Mouse (Mus musculus): ENCODE measurements at regions not wholly inside any gene's neighbourhood (a gene's known extent, or its start where the extent isn't known, plus 50 kb on each side); places are given as distances from the start of the nearest gene placed in this dataset.
"Not testable (repeated sequence)": the region's sequence is repeated elsewhere in the genome, so short reads cannot be mapped to it uniquely, and the experiment has no call there.

DNA sequence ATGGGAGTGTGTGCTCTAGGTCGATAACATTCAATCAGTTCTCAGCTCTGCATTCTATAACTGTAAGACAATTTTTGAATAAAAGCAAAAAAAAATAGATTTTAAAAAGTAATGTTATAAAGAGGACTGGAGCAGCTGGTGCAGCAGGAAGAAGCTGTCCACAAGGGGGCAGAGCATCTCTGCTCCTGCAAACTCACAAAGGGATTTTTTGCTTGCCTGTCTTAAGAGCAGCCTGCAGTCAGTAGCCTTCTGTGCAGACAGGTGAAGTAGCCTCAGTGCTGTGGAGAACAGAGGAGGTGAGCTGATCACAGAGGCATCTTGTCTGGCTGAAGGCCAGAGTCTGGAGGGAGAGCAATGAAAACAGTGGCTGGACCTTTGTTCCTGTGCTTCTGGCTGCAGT lies 477.2 kb downstream of the Dad1 start:
- DNase-seq (ENCODE audit: low read depth in 1 of 2, low spot score in 2 of 2) = peak in 1 of 2 experiments; percentile 17
- 56% methylated on average over 1 of the region's 1 CpGs for WGBS
- H3K4me3 ChIP-seq (ENCODE audit: extremely low read depth, insufficient read depth, insufficient read length); H3K27ac ChIP-seq (ENCODE audit: insufficient read depth, low read length); H3K4me1 ChIP-seq (ENCODE audit: control insufficient read depth, insufficient read depth, insufficient read length); H3K36me3 ChIP-seq (ENCODE audit: control insufficient read depth, insufficient read depth, low read length); H3K27me3 ChIP-seq (ENCODE audit: control insufficient read depth, insufficient read depth, low read length): not testable (repeated sequence)
- peak; percentile 12; the same call in 1 of the 2 replicates for TF ChIP-seq CTCF (IDR thresholded peaks at IDR 0.05; ENCODE audit: extremely low read depth, insufficient read depth, insufficient read length, insufficient replicate concordance)

DNA sequence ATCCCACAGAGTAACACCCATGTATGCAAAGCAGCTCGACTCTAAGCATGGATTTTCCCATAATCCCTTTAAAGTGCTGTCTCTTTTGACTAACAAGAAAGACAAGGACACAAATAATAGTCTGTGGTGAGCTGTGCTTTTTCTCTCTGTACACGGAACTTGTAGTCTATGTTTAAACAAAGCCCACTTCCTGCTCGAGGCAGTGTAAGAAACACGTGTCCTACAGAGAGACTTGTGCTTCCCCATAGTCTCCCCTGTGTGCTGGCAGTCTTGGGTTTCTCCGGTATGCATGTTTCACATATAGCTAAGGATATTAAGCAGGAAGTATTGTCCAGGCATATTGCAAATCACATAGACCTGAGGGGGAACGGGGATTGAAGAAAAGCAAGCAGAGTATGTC lies 487.4 kb downstream of the Dad1 start:
- H3K27ac ChIP-seq (ENCODE audit: insufficient read depth, low read length); H3K36me3 ChIP-seq (ENCODE audit: control insufficient read depth, insufficient read depth, low read length); H3K27me3 ChIP-seq (ENCODE audit: control insufficient read depth, insufficient read depth, low read length); H3K4me3 ChIP-seq (ENCODE audit: extremely low read depth, insufficient read depth, insufficient read length); H3K4me1 ChIP-seq (ENCODE audit: control insufficient read depth, insufficient read depth, insufficient read length); DNase-seq (ENCODE audit: low read depth in 1 of 2, low spot score in 2 of 2): not testable (repeated sequence)
- WGBS = 13% methylated on average over 6 of the region's 6 CpGs

DNA sequence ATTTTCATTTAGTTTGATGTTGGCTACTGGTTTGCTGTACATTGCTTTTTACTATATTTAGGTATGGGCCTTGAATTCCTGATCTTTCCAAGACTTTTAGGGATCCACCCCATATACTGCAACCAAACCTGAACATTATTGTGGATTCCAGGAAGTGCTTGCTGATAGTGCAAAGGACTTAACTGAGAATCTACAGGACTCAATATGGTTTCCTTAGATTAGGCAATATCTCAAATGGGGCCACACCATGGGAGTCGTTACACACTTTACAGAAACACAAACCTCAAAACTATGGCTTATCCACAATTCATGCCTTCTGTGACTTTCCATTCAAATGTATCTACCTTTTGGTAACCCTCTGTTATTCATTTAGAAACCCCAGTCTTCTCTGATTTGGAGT lies 488.0 kb downstream of the Dad1 start:
- not testable (repeated sequence) for DNase-seq (ENCODE audit: low read depth in 1 of 2, low spot score in 2 of 2); H3K27ac ChIP-seq (ENCODE audit: insufficient read depth, low read length); H3K36me3 ChIP-seq (ENCODE audit: control insufficient read depth, insufficient read depth, low read length); H3K4me3 ChIP-seq (ENCODE audit: extremely low read depth, insufficient read depth, insufficient read length); H3K4me1 ChIP-seq (ENCODE audit: control insufficient read depth, insufficient read depth, insufficient read length); H3K27me3 ChIP-seq (ENCODE audit: control insufficient read depth, insufficient read depth, low read length)
- 76% methylated on average over 1 of the region's 1 CpGs for WGBS

DNA sequence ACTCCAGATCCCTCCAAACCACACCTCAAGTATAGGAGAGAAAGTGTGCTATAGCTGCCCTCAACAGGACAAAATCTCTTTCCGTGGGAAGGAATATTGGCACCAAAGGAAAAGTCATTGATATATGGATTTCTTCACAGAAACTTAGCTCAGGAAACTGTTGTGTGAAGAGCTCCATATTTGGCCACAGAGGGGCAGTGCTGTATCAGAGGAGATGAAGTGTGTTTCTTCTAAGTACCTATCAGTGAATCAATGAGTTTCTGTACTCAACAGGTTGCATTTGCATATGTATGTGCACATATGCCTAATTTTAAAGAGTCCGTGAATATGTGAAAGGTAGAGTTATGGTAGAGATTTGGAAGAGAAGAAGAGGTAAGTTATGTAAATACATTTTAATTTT lies 493.3 kb downstream of the Dad1 start:
- not testable (repeated sequence) for DNase-seq (ENCODE audit: low read depth in 1 of 2, low spot score in 2 of 2); H3K27me3 ChIP-seq (ENCODE audit: control insufficient read depth, insufficient read depth, low read length); H3K36me3 ChIP-seq (ENCODE audit: control insufficient read depth, insufficient read depth, low read length); H3K4me3 ChIP-seq (ENCODE audit: extremely low read depth, insufficient read depth, insufficient read length); H3K27ac ChIP-seq (ENCODE audit: insufficient read depth, low read length); H3K4me1 ChIP-seq (ENCODE audit: control insufficient read depth, insufficient read depth, insufficient read length)
- WGBS = 61% methylated on average over 2 of the region's 2 CpGs

DNA sequence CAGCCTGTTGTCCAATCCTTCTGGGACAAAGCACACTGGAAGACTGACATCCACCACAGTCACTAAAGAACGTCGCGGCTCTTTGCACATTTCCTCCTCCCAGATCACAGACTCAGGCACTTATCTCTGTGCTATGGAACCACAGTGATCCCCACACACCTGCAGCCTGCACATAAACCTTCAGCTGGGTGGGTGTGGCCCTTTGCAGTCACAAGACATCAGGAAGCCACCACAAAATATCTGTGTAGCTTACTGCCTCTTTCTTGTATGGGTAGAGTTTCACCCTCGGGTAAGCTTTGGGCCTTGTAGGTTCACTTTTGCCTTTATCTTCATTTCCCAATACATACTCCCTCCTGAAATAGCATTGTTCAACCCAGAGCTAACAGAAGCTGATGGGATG lies 496.1 kb downstream of the Dad1 start:
- not testable (repeated sequence) for H3K27ac ChIP-seq (ENCODE audit: insufficient read depth, low read length); H3K4me1 ChIP-seq (ENCODE audit: control insufficient read depth, insufficient read depth, insufficient read length); DNase-seq (ENCODE audit: low read depth in 1 of 2, low spot score in 2 of 2); H3K4me3 ChIP-seq (ENCODE audit: extremely low read depth, insufficient read depth, insufficient read length); H3K27me3 ChIP-seq (ENCODE audit: control insufficient read depth, insufficient read depth, low read length); H3K36me3 ChIP-seq (ENCODE audit: control insufficient read depth, insufficient read depth, low read length)
- WGBS = 16% methylated on average over 4 of the region's 4 CpGs

DNA sequence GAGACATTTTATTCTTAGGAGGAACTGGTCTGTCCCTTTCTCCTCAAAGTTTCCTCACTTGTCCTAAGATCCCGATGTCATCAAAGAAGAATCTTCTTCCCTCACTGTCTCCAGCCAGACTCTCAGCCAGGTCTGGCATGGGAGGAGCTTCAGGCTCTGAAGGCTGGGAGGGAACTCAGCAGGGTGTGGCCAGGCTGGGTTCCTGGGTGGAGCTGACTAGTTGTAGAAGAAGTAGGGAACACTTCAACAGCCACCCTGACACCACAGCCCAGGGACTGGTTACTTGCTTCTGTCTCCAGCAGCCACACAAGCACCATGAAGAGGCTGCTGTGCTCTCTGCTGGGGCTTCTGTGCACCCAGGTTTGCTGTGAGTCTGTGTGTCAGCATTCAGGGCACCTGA lies 496.8 kb downstream of the Dad1 start:
- H3K27me3 ChIP-seq (ENCODE audit: control insufficient read depth, insufficient read depth, low read length); H3K27ac ChIP-seq (ENCODE audit: insufficient read depth, low read length); DNase-seq (ENCODE audit: low read depth in 1 of 2, low spot score in 2 of 2); H3K4me3 ChIP-seq (ENCODE audit: extremely low read depth, insufficient read depth, insufficient read length); H3K4me1 ChIP-seq (ENCODE audit: control insufficient read depth, insufficient read depth, insufficient read length); H3K36me3 ChIP-seq (ENCODE audit: control insufficient read depth, insufficient read depth, low read length): not testable (repeated sequence)
- WGBS = no CpG with 5 or more reads among the region's 1 CpGs

DNA sequence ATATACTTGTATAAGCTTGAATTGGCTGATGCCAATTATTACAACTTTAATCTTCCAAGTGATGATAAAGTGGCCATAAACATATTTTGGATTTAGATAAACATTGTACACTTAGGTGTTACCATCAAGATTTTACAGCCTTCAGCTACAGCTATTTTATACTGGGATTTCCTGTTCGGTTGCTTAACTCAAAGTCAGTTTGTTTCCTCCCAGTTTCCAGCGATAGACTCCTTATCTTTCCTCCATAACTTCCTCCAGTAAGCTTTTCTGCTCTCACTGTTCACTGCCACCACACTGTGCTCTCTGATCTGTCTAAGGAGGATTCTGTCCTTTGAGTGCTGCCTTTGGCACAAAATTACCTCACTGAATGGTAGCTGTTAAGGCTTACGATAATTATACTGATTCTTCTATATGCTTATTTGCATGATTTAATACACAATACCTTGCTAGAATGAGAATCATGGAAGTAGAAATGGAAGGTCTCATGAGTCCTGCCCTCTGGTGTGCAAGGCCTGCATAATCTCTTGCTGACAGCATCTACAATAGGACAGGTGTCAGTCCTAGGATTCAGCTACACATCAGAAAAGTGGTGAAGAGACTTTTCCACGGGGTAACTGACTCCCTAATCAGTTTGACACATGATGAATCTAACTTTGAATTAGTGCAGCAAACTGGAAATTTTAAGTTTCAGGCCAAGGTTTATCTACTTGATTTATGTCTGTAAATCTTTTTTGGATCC lies 503.0 kb downstream of the Dad1 start:
- DNase-seq (ENCODE audit: low read depth in 1 of 2, low spot score in 2 of 2) = no peak
- Histone ChIP-seq H3K4me1 (ENCODE audit: control insufficient read depth, insufficient read depth, insufficient read length) (no peaks in the 10 kb centered on the region), H3K27me3 (ENCODE audit: control insufficient read depth, insufficient read depth, low read length) (no peaks in the 10 kb centered on the region), H3K27ac (ENCODE audit: insufficient read depth, low read length) (no peak overlapping the region), H3K4me3 (ENCODE audit: extremely low read depth, insufficient read depth, insufficient read length) (no peak overlapping the region), H3K36me3 (ENCODE audit: control insufficient read depth, insufficient read depth, low read length) (no peaks in the 10 kb centered on the region)
- WGBS = 29% methylated on average over 4 of the region's 4 CpGs
- TF ChIP-seq CTCF (IDR thresholded peaks at IDR 0.05; ENCODE audit: extremely low read depth, insufficient read depth, insufficient read length, insufficient replicate concordance) = no peak

DNA sequence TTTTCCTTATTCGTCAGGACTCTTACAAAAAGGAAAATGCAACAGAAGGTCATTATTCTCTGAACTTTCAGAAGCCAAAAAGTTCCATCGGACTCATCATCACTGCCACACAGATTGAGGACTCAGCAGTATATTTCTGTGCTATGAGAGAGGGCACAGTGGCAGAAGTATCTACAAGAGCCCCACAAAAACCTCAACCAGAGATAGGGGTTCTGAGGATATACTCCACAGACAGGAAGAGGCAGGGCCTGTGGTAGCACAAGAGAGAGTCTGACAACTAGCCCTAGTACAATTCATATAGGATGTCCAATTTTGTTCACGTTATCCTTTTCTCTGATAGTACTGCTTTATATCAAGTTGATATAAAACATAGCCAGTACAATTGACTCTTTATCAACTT lies 510.4 kb downstream of the Dad1 start:
- H3K36me3 ChIP-seq (ENCODE audit: control insufficient read depth, insufficient read depth, low read length); DNase-seq (ENCODE audit: low read depth in 1 of 2, low spot score in 2 of 2); H3K4me3 ChIP-seq (ENCODE audit: extremely low read depth, insufficient read depth, insufficient read length); H3K27me3 ChIP-seq (ENCODE audit: control insufficient read depth, insufficient read depth, low read length); H3K4me1 ChIP-seq (ENCODE audit: control insufficient read depth, insufficient read depth, insufficient read length); H3K27ac ChIP-seq (ENCODE audit: insufficient read depth, low read length): not testable (repeated sequence)
- WGBS = 59% methylated on average over 3 of the region's 3 CpGs

DNA sequence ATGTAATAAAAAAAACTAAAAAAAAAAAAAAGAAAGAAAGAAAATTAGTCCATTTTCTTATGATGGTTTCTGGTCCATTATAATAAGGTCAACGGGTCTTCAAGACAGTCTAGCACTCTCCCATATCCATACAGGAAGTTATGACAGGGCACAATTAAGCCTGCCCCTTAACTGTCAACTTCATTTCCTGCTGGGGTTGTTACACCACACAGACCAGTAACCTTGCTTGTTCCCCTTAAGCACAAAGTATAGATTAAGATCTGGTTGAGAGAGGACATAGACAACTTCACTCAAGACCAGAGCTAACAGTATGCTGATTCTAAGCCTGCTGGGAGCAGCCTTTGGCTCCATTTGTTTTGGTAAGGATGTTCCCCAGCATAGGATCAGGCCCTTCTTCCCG lies 511.0 kb downstream of the Dad1 start:
- not testable (repeated sequence) for H3K36me3 ChIP-seq (ENCODE audit: control insufficient read depth, insufficient read depth, low read length); H3K4me1 ChIP-seq (ENCODE audit: control insufficient read depth, insufficient read depth, insufficient read length); DNase-seq (ENCODE audit: low read depth in 1 of 2, low spot score in 2 of 2); H3K27ac ChIP-seq (ENCODE audit: insufficient read depth, low read length); H3K4me3 ChIP-seq (ENCODE audit: extremely low read depth, insufficient read depth, insufficient read length); H3K27me3 ChIP-seq (ENCODE audit: control insufficient read depth, insufficient read depth, low read length)
- 37% methylated on average over 2 of the region's 2 CpGs for WGBS

DNA sequence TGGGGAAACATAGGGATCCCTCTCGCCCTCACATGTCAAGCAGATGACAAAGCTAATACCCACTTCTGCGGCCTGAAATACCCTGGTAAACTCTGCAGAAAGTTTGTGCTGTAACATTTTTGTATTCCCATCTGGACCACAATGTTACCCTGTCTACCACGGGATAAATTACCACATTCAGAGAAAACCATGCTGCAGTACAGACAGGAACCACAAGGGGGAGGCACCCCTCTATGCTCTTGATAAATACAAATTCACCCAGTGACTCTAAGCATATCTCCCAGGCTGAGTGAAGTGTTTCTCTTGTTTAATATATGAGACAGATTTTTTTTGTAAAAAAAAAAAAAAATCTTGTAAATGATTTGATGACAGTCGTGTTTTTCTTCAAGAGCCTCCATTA lies 512.7 kb downstream of the Dad1 start:
- H3K4me1 ChIP-seq (ENCODE audit: control insufficient read depth, insufficient read depth, insufficient read length); H3K27me3 ChIP-seq (ENCODE audit: control insufficient read depth, insufficient read depth, low read length); H3K27ac ChIP-seq (ENCODE audit: insufficient read depth, low read length); H3K4me3 ChIP-seq (ENCODE audit: extremely low read depth, insufficient read depth, insufficient read length); H3K36me3 ChIP-seq (ENCODE audit: control insufficient read depth, insufficient read depth, low read length): not testable (repeated sequence)
- DNase-seq (ENCODE audit: low read depth in 1 of 2, low spot score in 2 of 2) = peak in 1 of 2 experiments; percentile 27
- WGBS = 39% methylated on average over 4 of the region's 4 CpGs

DNA sequence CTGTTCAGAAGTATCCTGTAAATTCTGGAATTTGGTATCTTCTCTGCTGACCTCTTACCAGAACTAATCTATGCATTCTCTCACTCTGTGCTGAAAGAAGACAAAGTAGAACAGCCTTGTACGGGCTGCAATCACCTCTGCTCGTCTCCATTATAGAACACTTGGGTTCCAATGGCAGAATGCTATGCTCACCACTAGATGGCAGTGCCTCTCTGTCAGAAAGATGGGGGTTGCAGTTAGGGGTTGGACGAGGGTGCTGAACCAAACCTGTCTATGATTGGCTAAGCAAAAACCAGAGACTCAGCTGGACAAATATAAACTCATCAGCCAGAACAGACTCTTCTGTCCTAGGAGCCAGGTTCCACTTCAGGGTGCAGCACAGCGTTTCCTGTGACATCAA lies 515.9 kb downstream of the Dad1 start:
- not testable (repeated sequence) for H3K36me3 ChIP-seq (ENCODE audit: control insufficient read depth, insufficient read depth, low read length); H3K27ac ChIP-seq (ENCODE audit: insufficient read depth, low read length); H3K4me1 ChIP-seq (ENCODE audit: control insufficient read depth, insufficient read depth, insufficient read length); H3K4me3 ChIP-seq (ENCODE audit: extremely low read depth, insufficient read depth, insufficient read length); H3K27me3 ChIP-seq (ENCODE audit: control insufficient read depth, insufficient read depth, low read length); DNase-seq (ENCODE audit: low read depth in 1 of 2, low spot score in 2 of 2)
- 21% methylated on average over 4 of the region's 4 CpGs for WGBS

Measured in spleen, adult 2 months (tissue).